Mouse (Mus musculus) G1E-ER4 (cell line): ENCODE measurements around the gene Olig1. TPM values are rescaled to one million over a fixed set of nuclear protein-coding genes. Genes with fewer than 3 reads are reported as not detected.

ENCODE experiments used
- GATA1 ChIP-seq: IDR thresholded peaks from one replicate; pipeline ENCODE4 v1.8.0; 2012; ENCODE audit warnings: low read length, inconsistent platforms
- polyA plus RNA-seq: library from polyadenylated mRNA; stranded (reverse); fragments of >175 nt; gene quantifications from 2 replicates; pipeline ENCODE4 v1.2.3, GENCODE M21; 2012

Gene Olig1
- polyA plus RNA-seq, 1 experiment, result not detected

DNA sequence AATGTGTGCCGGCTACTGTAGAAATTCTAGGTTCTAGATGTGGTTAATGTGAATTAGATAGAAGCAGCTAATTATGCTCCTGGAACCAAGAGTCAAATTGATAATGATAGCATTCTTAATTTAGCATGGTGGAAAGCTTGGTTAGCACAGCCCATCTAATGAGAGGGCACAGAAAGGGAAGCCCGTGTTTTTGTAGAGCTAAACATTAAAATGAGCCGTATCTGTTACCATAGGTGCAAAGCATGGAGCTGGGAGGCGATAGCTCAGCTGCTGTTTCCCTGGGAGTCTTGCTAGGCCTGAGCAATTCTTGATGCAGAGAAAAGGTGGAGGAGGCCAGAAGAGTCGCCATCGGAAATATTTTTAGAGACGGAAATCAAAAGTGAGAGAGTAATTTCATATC is 22.5 kb downstream of the Olig1 start:
- no peak for TF ChIP-seq GATA1

DNA sequence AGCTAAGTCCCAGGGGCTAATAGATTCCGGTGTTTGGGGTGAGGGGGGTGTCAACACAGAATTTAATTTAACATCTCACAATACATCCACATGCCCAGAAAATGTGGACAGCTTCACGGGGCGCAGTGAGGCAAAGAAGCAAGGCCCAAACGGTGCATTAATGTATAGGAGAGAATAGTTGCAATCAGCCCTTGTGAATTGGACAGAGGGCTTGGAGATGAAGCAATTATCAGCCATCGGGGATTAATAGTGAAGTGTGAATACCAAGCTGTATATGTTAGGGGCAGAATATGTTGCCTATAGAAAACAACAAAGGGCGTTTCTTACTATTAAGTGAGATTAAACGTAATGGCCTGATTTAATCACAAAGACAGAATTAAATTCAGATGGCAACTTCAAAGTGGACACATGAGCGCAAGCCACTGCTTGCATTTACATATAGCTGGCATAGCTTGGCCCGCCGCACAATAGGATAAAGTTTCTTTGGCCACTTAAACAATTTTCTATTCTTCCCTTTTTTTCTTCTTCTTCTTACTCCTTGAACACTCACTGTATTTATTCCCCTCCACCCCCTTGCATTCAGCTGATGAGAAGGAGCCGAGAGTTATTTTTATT is 23.3 kb downstream of the Olig1 start:
- no peak for TF ChIP-seq GATA1

- no peak for TF ChIP-seq GATA1
Observed at GRCm38 (mm10) chr16:91297726-91298125, 28.2 kb downstream of the Olig1 start.

- TF ChIP-seq GATA1, result no peak
Observed at GRCm38 (mm10) chr16:91299412-91299811, 29.8 kb downstream of the Olig1 start.

- TF ChIP-seq GATA1, result no peak
Observed at GRCm38 (mm10) chr16:91300641-91301441, 31.3 kb downstream of the Olig1 start.

DNA sequence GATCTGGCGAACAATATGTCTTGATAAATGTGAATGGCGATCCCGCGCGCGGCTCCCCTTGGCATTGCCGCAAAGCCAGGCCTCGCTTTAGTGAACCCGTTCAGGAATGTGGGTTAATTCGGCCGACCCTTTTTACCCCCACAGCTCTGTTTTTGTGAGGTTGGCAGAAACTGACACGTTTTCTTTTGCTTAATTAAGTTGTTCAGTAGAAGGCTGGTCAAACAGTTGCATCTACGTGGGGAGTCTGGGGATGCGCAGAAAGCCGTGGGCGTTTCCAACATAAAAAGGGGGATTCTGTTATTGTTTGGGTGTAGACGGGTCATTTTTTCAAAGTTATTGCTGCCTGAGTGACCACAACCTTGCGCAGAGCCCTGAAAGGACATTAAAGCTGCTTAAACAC is 31.9 kb downstream of the Olig1 start:
- TF ChIP-seq GATA1, result no peak

GRCm38 (mm10) chr16:91303776-91304709 is 34.5 kb downstream of the Olig1 start:
- no peak for TF ChIP-seq GATA1

DNA sequence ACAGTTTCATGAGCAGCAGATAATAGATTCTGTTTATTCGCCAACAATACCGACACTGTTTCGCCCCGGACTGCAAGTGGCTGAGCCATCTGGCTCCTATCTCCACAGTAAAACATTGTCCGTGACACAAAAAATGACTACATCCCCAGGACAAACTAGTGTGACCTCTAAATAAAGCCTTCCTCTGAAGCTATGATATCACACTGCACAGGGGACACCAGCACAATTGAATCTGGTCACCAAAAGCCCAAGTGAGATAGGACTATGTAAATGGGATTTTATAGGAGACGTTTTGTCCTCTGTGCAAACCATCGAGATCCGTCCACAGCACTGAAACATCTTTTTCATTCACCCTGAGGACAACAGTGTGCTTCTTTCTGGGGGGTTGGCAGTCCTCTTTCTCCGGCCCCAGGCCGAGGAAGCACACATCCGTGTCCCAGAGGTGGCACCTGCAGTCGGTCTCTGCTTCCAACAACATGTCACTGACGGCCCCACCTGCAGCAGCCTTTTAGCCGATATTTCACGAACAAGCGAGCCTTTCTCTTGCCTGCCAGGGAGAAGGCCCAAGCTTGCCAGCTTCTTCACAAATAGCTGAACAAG is 36.0 kb downstream of the Olig1 start:
- no peak for TF ChIP-seq GATA1

DNA sequence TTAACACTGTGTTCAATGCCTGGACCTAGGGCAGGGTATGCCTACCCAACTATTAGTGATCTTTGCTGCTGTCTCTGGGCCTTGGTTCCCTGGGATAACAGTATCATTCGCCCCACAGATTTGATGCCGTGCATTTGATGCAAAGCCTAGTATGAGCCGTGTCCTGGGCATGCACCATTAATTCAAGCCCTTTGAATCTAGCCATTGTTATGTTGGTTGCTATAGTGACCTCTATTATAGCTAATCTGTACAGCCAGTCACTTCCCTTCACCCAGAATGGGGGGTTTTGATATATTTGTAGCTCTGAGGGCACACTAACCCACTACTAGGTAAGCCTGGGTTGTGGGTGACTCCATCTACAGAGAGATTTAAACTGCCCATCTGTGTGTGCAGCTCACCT is 40.3 kb downstream of the Olig1 start:
- no peak for TF ChIP-seq GATA1

DNA sequence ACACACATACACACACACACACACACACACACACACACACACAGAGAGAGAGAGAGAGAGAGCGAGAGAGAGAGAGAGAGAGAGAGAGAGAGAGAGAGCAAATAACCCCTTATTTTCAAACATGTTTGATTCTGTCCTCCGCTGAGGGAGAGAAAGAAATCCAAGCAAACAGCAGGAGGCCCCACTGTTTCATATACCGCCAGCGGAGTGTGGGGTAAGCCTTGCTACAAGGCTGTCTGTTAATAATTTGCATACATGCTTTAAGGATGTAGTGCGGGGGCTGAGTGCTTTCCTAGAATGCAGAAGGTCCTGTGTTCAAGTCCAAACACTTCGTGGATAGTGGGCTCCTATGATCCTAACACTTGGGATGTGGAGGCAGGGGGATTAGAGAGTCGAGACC is 43.3 kb downstream of the Olig1 start:
- no peak for TF ChIP-seq GATA1

GRCm38 (mm10) chr16:91314114-91314775 is 44.7 kb downstream of the Olig1 start:
- TF ChIP-seq GATA1, result no peak

GRCm38 (mm10) chr16:91320191-91320590 is 50.6 kb downstream of the Olig1 start:
- no peak for TF ChIP-seq GATA1

GRCm38 (mm10) chr16:91320608-91321007 is 51.0 kb downstream of the Olig1 start:
- no peak for TF ChIP-seq GATA1

Other genes with a start within 250 kb of the Olig1 start
- 36.4 and 49.0 TPM in 2 replicates for gene Paxbp1, start 225.2 kb upstream of the Olig1 start, polyA plus RNA-seq
- not detected in 2 replicates for gene 4932438H23Rik, start 174.7 kb upstream of the Olig1 start, polyA plus RNA-seq
- not detected in 2 replicates for gene Olig2, start 44.3 kb upstream of the Olig1 start, polyA plus RNA-seq
- gene Ifnar2, start 103.0 kb downstream of the Olig1 start, polyA plus RNA-seq, result 28.8 and 44.2 TPM in 2 replicates
- not detected in 2 replicates for gene Gm21970, start 121.9 kb downstream of the Olig1 start, polyA plus RNA-seq
- 15.2 and 17.3 TPM in 2 replicates for gene Il10rb, start 136.4 kb downstream of the Olig1 start, polyA plus RNA-seq
- gene Ifnar1, start 215.5 kb downstream of the Olig1 start, polyA plus RNA-seq, result 8.1 and 12.7 TPM in 2 replicates